Mouse (Mus musculus): ENCODE results near the gene Fbxl2.
"Not testable (repeated sequence)": the region's sequence is repeated elsewhere in the genome, so short reads cannot be mapped to it uniquely, and the experiment has no call there.

- not testable (repeated sequence) for TF ChIP-seq CTCF (IDR thresholded peaks at IDR 0.05; ENCODE audit: borderline replicate concordance, insufficient read depth, low read length); POLR2A (IDR thresholded peaks at IDR 0.05; ENCODE audit: low read depth, low read length)
These were observed 46.2 kb upstream of the Fbxl2 start for GRCm38 (mm10) chr9:114092188-114092587.

Data from embryonic fibroblast, embryonic 13.5 days (primary cell).